Mouse (Mus musculus): ENCODE results near the gene Sult2a3. TPM values are rescaled to one million over a fixed set of nuclear protein-coding genes. Genes with fewer than 3 reads are reported as not detected.
"Not testable (repeated sequence)": the region's sequence is repeated elsewhere in the genome, so short reads cannot be mapped to it uniquely, and the experiment has no call there.

Gene Sult2a3
- total RNA-seq (2021): not detected
- long read RNA-seq, experiment 1: 0 reads
- long read RNA-seq, experiment 2: 0 reads

DNA sequence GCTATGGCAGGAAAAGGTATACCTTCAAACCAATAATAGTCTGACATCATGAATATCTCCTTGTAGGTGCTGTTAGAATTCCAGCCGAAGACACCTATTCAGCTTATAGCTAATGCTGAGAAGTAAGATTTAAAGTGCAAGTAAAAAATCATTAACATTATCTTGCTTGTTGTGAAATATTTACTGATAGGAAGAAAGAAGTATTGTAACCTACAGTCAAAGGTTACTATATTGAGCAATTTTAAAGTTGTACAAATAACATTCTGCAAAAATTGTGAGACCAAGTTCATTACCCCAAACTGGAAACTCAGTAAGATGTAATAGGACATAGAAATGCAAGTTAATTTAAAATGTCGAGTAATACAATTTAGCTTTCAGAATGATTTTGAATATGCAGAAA is at the start of gene Sult2a3:
TSS of gene Sult2a3 (minus strand) at position 101 of the 400 bp plus-strand sequence.
- intact Hi-C loops (cut with DNase I): no loop called here
- no peak for DNase-seq

- no peak for DNase-seq
- intact Hi-C loops (cut with DNase I): no loop called here
Observed at GRCm38 (mm10) chr7:14120436-14120835, 2.4 kb downstream of the Sult2a3 start.

GRCm38 (mm10) chr7:14119865-14120264 is 3.0 kb downstream of the Sult2a3 start:
- intact Hi-C loops (cut with DNase I); DNase-seq: not testable (repeated sequence)

GRCm38 (mm10) chr7:14116761-14117160 is 6.1 kb downstream of the Sult2a3 start:
- intact Hi-C loops (cut with DNase I): no loop called here
- no peak for DNase-seq

DNA sequence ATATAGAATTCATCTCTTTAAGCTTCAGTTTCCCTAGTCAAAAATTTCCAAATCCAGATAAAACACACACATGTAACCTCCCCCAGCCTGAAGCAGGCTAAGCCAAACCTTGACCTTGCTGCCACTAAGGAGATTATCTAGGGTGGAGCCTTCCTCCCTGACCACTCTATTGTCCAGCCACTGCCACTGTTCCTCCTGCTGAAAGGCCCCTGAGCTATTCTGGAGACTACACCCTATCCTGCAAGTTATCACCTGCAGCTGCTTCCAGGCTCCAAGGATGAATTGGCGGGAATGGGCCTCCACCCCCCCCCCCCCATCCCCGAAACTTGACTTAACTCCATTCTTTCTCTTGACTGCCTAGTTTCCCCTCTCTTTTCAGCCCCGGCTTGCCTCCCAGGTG is 8.4 kb downstream of the Sult2a3 start:
- intact Hi-C loops (cut with DNase I); DNase-seq: not testable (repeated sequence)

GRCm38 (mm10) chr7:14047821-14048220 is 75.0 kb downstream of the Sult2a3 start:
- intact Hi-C loops (cut with DNase I): not testable (repeated sequence)

DNA sequence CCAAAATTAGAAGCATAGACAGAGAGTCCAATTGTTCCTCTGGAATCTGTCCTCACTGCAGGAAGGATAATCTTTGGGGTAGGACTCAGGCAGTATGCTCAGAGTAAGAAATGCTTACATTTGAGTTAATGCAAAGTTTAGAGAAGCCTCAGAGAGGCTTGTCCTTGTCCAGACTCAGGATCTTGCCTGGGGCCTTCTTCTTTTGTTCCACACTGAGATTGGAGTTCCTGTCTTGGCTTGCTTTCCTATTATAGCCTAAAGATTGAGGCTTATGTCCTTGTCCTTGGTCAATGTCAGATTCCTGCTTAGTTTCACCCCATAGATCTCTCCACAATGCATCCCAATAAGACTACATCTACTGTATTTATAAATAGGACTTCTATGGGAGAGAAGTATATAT is 92.0 kb downstream of the Sult2a3 start:
- intact Hi-C loops (cut with DNase I): not testable (repeated sequence)

More at GRCm38 (mm10) chr7:14047821-14048220, 75.0 kb downstream of the Sult2a3 start:
- not testable (repeated sequence) for DNase-seq

More for the DNA sequence above, 92.0 kb downstream of the Sult2a3 start:
- not testable (repeated sequence) for DNase-seq

Other genes starting within 250 kb of the Sult2a3 start
- gene Sult2a4, start 133.4 kb downstream of the Sult2a3 start, total RNA-seq (2021): not detected
- not detected for gene Sult2a6, start 131.8 kb upstream of the Sult2a3 start, total RNA-seq (2021)
- not detected for gene Obox8, start 210.5 kb upstream of the Sult2a3 start, total RNA-seq (2021)

Measured in gastrocnemius, postnatal 36 days (tissue).